Mouse (Mus musculus): ENCODE data around the gene Atp2c1. TPM values are rescaled to one million over a fixed set of nuclear protein-coding genes. Genes with fewer than 3 reads are reported as not detected.

Gene Atp2c1
- polyA plus RNA-seq, 1 experiment from 2014 or later: 113 TPM

DNA sequence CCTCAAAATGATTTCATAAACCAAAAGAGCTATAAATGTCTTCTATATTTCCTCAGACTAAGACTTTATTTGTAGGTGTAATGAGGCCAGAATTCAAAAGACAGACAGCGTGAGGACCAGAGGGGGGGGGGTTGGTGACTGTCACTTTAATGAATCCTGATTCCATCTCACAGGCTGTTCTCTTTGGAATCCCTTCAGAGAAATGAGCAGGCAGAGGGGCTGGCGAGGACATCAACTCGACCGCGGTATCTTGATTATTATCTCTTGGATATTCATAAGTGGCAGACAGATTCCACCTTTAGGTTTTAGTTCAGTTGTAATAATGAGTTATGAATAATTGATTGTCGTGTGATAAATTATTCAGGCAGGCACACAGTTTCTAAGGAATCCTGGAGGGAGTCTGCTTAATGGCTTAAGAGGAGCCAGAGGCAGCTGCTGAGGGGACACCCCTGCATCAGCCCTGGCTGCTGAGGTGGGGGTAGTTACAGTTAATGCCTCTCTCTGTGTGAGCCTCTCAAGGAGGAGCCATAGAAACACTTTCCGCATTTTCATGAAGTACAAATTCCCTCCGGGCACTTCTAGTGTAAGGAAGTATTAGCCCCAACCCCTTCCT lies 147.5 kb downstream of the Atp2c1 start:
- H3K27ac ChIP-seq: peak overlapping the region; percentile 42
- WGBS: 21% methylated on average over 8 of the region's 8 CpGs
- H3K9me3 ChIP-seq: no peaks in the 10 kb centered on the region
- H3K36me3 ChIP-seq (replicated peaks): no peaks in the 10 kb centered on the region
- no peaks in the 10 kb centered on the region for H3K27me3 ChIP-seq (replicated peaks)
- H3K4me3 ChIP-seq: no peak overlapping the region
- H3K9ac ChIP-seq: no peak overlapping the region
- peak; percentile 95 for ATAC-seq (replicated peaks)
- H3K4me1 ChIP-seq: peaks cover 25% of the 10 kb centered on the region
- H3K4me2 ChIP-seq: peak overlapping the region; percentile 8; the same call in 1 of the 2 replicates

DNA sequence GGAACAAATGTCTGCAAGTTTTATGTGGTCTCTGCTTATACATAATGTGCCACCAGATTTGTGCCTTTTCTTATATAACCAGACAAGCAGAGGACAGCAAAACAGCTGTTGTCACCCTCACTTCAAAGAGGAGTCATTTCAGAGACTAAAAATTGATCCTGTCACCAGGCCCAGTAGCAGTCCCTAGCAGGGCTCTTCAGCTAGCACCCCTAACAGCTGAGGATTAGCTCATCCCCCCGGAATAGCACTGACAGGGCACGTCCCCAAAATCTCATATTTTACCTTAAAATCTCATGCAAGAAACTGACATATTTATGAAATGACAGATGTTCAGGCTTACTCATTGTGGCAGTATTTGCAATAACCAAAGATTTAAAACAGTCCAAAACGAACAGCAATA lies 149.5 kb downstream of the Atp2c1 start:
- H3K4me3 ChIP-seq: no peak overlapping the region
- no peaks in the 10 kb centered on the region for H3K27me3 ChIP-seq (replicated peaks)
- no peaks in the 10 kb centered on the region for H3K36me3 ChIP-seq (replicated peaks)
- WGBS: 49% methylated on average over 3 of the region's 3 CpGs
- no peaks in the 10 kb centered on the region for H3K9me3 ChIP-seq
- ATAC-seq (replicated peaks): no peak
- no peak overlapping the region for H3K27ac ChIP-seq
- peaks cover 25% of the 10 kb centered on the region for H3K4me1 ChIP-seq
- H3K9ac ChIP-seq: no peak overlapping the region
- no peak overlapping the region for H3K4me2 ChIP-seq

DNA sequence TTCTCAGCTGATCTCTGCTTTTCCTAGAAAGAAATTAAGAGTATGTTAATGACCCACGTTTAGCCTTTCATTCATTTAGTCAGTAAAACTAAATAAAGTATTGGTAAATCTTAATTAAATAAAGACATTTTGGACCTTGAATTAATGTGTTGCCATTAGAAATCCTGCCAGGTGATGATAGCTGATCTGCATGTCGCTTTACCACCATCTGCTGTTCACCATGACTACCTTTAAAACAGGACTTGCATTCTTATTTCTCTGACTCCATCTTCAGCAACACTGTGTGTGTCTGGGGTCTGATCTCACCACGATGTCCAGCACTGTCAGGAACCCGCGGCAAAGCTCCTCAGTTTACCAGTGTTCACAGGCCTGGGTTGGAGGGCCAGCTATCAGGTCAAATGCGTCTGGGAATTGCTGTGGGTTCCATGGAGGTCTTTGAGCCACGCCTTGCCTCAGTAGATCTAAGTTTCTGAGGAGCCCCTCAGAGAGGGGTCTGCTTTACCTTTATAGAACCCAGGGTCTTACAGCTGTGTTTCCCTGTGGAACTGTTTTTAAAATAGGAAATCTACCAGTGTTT lies 150.1 kb downstream of the Atp2c1 start:
- WGBS: 74% methylated on average over 7 of the region's 7 CpGs
- Histone ChIP-seq H3K4me2 (no peak overlapping the region), H3K27me3 (replicated peaks) (no peaks in the 10 kb centered on the region), H3K9me3 (no peaks in the 10 kb centered on the region), H3K9ac (no peak overlapping the region), H3K27ac (no peak overlapping the region), H3K4me3 (no peak overlapping the region), H3K4me1 (peaks cover 25% of the 10 kb centered on the region), H3K36me3 (replicated peaks) (no peaks in the 10 kb centered on the region)
- no peak for ATAC-seq (replicated peaks)

DNA sequence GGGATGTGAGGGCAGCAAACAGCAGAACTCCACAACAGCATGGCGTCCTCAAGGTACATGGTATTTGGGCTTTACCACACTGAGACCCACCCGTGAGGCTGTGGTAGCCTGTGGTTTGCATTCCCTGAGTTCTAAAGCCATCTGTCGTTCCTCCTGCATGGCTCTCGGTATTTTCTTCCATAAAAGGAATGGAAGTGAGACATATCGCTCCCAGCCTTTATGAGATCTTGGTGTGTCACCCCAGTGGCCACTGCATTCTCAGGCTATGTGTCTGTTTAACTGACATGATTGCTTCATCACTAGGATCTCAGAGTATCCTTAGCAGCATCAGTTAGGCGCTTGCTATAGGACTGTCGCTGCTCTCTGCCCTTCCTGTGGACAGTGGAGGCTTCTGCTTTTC lies 150.7 kb downstream of the Atp2c1 start:
- Histone ChIP-seq H3K4me1 (peaks cover 25% of the 10 kb centered on the region), H3K4me3 (no peak overlapping the region), H3K36me3 (replicated peaks) (no peaks in the 10 kb centered on the region), H3K27ac (no peak overlapping the region), H3K9ac (no peak overlapping the region), H3K4me2 (no peak overlapping the region), H3K9me3 (no peaks in the 10 kb centered on the region), H3K27me3 (replicated peaks) (no peaks in the 10 kb centered on the region)
- 64% methylated on average over 7 of the region's 7 CpGs for WGBS
- no peak for ATAC-seq (replicated peaks)

DNA sequence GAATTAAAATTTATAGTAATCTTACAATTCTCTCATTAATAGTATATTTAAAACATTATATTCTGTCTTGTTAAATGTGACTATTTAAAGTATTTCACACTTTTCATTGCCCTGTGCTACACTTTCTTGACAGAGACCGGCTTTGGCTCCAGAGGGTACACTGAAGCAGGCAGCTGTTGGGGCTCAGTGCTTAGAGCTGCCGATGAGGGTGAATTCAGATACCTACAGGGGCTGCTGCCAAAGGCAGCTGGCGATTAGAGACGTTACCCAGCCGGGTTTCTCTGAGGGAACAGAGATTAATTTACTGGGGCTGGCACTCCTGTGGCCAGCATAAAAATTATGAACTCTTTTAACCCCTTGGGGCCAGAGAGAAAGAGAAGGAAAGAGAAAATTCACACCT lies 152.8 kb downstream of the Atp2c1 start:
- ATAC-seq (replicated peaks): no peak
- Histone ChIP-seq H3K9ac (no peak overlapping the region), H3K27me3 (replicated peaks) (no peaks in the 10 kb centered on the region), H3K4me2 (no peak overlapping the region), H3K27ac (no peak overlapping the region), H3K9me3 (no peaks in the 10 kb centered on the region), H3K4me3 (no peak overlapping the region), H3K4me1 (peaks cover 13% of the 10 kb centered on the region), H3K36me3 (replicated peaks) (no peaks in the 10 kb centered on the region)
- WGBS: 52% methylated on average over 5 of the region's 5 CpGs

DNA sequence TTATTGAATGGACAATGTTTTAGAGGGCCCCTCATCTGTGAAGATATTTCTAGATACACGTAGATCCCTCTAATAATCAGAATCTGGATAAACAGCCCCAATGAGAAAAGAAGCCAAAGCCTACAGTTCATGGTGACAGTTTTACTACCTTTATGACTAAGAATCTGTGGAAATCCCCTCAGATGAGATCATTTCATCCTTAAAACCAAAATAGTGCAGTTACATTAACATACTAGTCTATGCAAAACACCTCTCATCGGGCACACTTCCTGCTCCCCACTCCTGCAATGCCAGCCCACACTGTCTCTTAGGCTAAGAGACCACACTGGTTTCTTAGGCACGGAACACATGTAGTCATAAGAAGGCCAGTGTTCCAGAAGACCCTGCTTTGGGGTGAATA lies 158.5 kb downstream of the Atp2c1 start:
- H3K4me1 ChIP-seq: no peaks in the 10 kb centered on the region
- no peak overlapping the region for H3K4me2 ChIP-seq
- H3K9me3 ChIP-seq: no peaks in the 10 kb centered on the region
- ATAC-seq (replicated peaks): no peak
- no peak overlapping the region for H3K4me3 ChIP-seq
- no peak overlapping the region for H3K27ac ChIP-seq
- no peaks in the 10 kb centered on the region for H3K36me3 ChIP-seq (replicated peaks)
- no peak overlapping the region for H3K9ac ChIP-seq
- no peaks in the 10 kb centered on the region for H3K27me3 ChIP-seq (replicated peaks)
- 89% methylated on average over 3 of the region's 3 CpGs for WGBS

DNA sequence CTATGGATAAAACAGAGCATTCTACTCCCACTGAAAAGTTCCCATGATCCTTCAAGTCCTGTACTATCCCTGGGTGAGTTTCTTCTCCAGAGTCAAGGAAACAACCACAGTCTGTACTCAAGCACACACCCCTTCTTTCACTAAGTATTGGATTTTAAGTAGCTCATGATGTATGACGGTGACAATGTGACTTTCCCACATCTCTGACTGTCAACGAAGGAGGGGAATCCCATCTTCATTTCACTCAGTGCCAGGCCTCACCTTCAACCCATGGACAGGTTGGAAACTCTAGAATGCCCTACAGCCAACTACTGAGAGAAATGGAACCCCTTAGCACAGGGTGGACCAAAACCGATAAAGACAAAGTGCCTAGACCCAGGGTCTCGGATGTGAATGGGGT lies 160.9 kb downstream of the Atp2c1 start:
- Histone ChIP-seq H3K9ac (no peak overlapping the region), H3K27me3 (replicated peaks) (no peaks in the 10 kb centered on the region), H3K36me3 (replicated peaks) (no peaks in the 10 kb centered on the region), H3K4me1 (no peaks in the 10 kb centered on the region), H3K4me3 (no peak overlapping the region), H3K4me2 (no peak overlapping the region), H3K9me3 (no peaks in the 10 kb centered on the region), H3K27ac (no peak overlapping the region)
- no peak for ATAC-seq (replicated peaks)
- 94% methylated on average over 4 of the region's 4 CpGs for WGBS

DNA sequence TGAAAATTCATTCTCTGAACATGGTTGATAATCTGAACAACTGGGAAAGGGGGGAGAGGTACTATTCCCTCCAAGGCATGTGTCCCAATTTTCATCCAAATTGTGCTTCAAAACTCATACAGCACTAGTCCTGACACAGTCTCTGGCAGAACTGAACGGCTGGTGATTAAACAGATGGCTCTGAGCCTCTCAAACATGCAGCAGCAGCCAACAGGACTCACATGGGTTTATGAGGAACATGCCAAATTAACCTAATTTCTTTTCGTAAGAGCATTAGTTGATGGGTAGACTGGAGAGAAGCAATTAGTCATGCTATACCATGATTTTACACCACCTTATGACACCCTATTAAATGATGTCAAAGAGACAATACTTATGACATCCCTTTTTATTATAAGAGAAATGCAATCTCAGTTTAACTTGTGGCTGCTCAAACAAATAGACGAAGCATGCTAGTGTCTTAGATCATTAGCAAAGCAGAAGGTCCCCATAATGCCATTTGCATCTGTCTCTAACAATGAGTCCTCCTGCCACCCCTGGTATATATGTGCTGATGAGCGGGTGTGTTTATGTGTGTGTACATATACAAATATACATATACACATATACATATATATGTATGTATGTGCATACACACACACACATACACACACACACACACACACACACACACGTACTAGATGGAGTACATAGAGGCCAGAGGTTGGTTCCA lies 163.4 kb downstream of the Atp2c1 start:
- H3K9ac ChIP-seq: no peak overlapping the region
- ATAC-seq (replicated peaks): no peak
- 78% methylated on average over 5 of the region's 5 CpGs for WGBS
- no peaks in the 10 kb centered on the region for H3K36me3 ChIP-seq (replicated peaks)
- no peaks in the 10 kb centered on the region for H3K4me1 ChIP-seq
- no peak overlapping the region for H3K27ac ChIP-seq
- no peak overlapping the region for H3K4me3 ChIP-seq
- no peak overlapping the region for H3K4me2 ChIP-seq
- H3K27me3 ChIP-seq (replicated peaks): no peaks in the 10 kb centered on the region
- H3K9me3 ChIP-seq: no peaks in the 10 kb centered on the region

DNA sequence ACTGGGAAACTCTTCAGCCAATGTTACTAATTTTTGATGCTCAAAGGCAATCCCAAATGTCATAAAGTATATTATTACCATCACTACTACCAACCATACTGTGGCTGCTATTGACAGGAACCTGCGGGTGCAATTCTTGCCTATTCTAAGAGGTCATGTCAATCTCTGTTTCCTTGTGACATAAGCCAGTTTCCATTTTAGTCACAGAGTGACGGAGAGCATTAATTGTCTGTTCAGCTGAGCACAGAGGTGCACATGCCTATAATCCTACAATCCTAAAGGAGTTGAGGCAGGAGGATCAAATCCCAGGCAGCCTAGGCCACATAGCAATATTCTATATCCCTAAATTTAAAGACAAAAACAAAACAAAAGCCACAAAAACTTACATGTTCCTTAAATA lies 164.9 kb downstream of the Atp2c1 start:
- no peak overlapping the region for H3K4me2 ChIP-seq
- no peak overlapping the region for H3K9ac ChIP-seq
- no peak overlapping the region for H3K4me3 ChIP-seq
- 70% methylated on average over 2 of the region's 2 CpGs for WGBS
- no peak overlapping the region for H3K27ac ChIP-seq
- ATAC-seq (replicated peaks): no peak
- H3K9me3 ChIP-seq: no peaks in the 10 kb centered on the region
- H3K27me3 ChIP-seq (replicated peaks): no peaks in the 10 kb centered on the region
- no peaks in the 10 kb centered on the region for H3K4me1 ChIP-seq
- no peaks in the 10 kb centered on the region for H3K36me3 ChIP-seq (replicated peaks)

Other genes starting within 250 kb of the Atp2c1 start
- 12.2 and 14.5 TPM in 2 replicates for gene Aste1, start 131.9 kb downstream of the Atp2c1 start, polyA plus RNA-seq (2015; fragmentation: Nextera tagmentation; extraction: Ambion mirVana)
- 2.7 and 3.3 TPM in 2 replicates for gene Nek11, start 131.8 kb downstream of the Atp2c1 start, polyA plus RNA-seq (2015; fragmentation: Nextera tagmentation; extraction: Ambion mirVana)
- gene Pik3r4, start 115.7 kb upstream of the Atp2c1 start, polyA plus RNA-seq (2015; fragmentation: Nextera tagmentation; extraction: Ambion mirVana): 18.5 and 18.8 TPM in 2 replicates